In genomic region chr16:30032326-30032904, GRCm38 (mm10) we compare ENCODE assay signal across 16 mouse cellular contexts.
"Had no signal": no experiment of that assay in that cellular context is flagged by ENCODE, and none has a peak within 500 bp of the region (broad histone marks: within the 10 kb centered on the region; RNA-seq: fewer than 3 reads in every experiment).

No protein-coding gene starts in this region.

- H3K27me3 ChIP-seq: liver, embryonic 13.5 days; lung, embryonic 15.5 days had no signal

- H3K4me2 ChIP-seq: limb, embryonic 12.5 days; liver, embryonic 13.5 days; lung, embryonic 15.5 days had no signal

- H3K9me3 ChIP-seq: limb, embryonic 12.5 days; liver, embryonic 13.5 days; lung, embryonic 15.5 days; midbrain, embryonic 10.5 days had no signal

- H3K27ac ChIP-seq: kidney, postnatal 0 days; layer of hippocampus, adult 2 months; limb, embryonic 12.5 days; liver, embryonic 13.5 days; lung, embryonic 15.5 days; midbrain, embryonic 10.5 days had no signal

- ATAC-seq: intestine, postnatal 0 days; liver, postnatal 0 days had no signal

- H3K9ac ChIP-seq: limb, embryonic 12.5 days; liver, embryonic 13.5 days; liver, postnatal 0 days; lung, embryonic 15.5 days had no signal

- H3K36me3 ChIP-seq: limb, embryonic 12.5 days; liver, embryonic 13.5 days; lung, embryonic 15.5 days; midbrain, embryonic 10.5 days had no signal

- DNase-seq: kidney, adult 8-10 months; kidney, postnatal 4 days; liver; liver, embryonic 13.5 days; liver, postnatal 0 days; lung, postnatal 14 days; midbrain, embryonic 14.5 days; right cerebral cortex, postnatal 14 days; thymus, adult 18-20 months; thymus, postnatal 14 days had no signal

- H3K4me3 ChIP-seq: layer of hippocampus, adult 2 months; limb, embryonic 12.5 days; liver, embryonic 13.5 days; lung, embryonic 15.5 days; midbrain, embryonic 10.5 days had no signal
